Mouse (Mus musculus) ovary, postnatal 10 days (tissue): ENCODE data around the gene Smpd2.
"Not testable (repeated sequence)": the region's sequence is repeated elsewhere in the genome, so short reads cannot be mapped to it uniquely, and the experiment has no call there.

Experiments
- DNase-seq: peaks from one replicate; pipeline ENCODE4 v3.0.0; 2022; ENCODE audit warnings: low spot score

Smpd2 gene

DNA sequence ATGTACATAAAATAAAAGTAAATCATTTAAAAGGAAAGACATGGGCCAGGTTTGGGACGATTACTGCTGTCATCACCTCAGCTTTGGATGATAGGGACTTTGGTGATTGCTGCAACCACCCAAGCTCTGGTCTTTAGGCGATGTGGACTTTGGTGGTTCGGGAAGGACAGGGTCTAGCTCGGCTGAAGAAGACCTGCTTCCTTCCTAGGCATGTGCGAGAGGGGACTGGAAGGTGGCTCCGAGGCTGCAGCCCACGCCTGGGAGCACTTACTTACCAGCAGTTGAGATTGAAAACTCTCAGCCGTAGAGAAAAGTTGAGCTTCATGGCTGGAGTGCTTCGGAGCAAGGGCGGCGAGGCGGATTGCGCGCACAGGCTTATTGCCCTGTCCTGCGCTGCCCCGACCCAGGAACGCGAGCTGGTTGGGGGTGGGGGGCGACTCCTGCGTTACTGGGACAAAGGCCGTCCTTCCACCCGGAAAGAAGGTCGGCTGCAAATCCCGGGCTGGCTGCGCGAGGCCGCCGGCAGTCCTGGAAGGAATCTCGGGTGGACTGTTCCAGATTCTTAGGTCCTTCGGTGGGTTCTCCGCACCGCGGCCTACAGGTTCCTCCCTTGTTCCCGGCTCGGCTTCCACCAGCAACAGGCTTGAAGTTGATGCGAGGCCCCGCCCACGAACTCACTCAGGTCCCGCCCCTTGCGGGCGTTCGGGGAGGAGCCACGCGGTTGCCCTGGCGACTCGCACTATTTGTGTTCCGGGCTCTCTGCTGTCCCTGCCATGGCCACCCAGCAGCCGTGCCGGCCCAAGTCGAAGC, at the start of gene Smpd2, which contains the start of gene Ppil6:
Smpd2 (minus strand) TSS at position 662 of the 810 bp plus-strand sequence.
Ppil6 (plus strand) TSS at position 732 of the 810 bp plus-strand sequence.
- peak; percentile 91 for DNase-seq

DNA sequence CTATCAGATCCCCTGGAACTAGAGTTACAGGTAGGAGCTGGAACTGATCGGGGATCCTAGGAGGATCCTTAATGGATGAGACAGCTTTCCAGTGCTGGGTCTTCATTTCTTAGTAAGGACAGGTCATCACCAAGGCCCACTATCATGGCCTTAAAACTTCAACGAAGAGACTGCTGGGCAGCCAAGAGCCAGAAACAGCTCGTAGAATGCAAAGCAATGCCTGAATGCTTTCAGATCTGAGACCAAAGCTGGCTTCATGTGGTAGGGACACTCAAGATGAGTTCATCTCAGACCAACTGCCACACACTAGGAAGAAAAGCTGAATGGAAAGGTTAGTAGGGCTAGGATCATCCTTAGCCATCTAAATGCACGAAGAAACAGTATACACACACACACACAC, 48.8 kb upstream of the Smpd2 start:
- no peak for DNase-seq

DNA sequence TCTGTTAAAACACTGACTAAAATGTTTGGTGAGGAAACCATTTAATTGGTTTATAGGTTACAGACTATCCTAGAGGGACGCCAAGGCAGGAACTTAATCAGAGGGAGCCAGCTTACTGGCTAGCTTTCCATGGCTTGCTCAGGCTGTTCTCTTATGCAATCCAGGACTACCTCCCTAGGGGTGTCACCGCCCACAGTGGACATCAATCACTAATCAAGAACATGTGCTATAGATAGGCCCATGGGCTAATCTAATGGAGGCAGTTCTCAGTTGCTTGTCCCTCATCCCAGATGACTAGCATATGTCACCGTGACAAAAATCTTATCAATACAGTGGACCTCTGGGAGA, 47.8 kb upstream of the Smpd2 start:
- DNase-seq, result no peak

DNA sequence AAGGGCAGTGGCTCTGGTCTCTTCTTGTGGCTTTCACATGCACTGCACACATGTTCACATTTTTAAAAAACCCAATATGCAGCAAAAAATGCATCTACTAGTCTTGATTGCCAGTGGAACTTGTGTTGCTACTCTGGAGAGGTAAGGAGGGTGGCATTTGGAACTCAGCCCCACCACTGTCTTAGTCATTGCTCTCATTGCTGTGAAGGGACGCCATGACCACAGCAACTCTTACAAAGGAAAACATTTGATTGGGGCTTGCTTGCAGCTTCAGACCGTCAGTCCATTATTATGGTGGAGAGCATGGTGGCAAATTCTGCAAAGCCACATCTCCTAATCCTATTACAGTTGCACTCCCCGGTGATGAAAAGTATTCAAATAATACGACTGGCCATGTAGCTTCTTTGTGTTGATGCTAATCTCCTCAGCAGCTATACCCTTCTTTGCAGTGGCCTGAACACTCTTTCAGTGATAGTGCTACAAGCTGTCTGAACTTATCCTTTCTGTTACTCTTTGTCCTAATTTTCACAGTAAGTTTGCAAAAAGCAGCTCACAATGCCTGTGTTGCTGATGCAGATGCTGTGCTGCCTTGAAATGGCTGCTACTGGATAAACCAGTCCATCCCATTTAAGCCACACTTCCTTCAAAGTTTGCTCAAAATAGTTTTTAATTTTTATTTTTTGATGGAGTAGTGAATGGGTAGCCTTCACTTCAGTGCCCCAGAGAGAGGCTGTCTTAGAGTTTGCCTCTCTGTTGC, 47.2 kb upstream of the Smpd2 start:
- no peak for DNase-seq

DNA sequence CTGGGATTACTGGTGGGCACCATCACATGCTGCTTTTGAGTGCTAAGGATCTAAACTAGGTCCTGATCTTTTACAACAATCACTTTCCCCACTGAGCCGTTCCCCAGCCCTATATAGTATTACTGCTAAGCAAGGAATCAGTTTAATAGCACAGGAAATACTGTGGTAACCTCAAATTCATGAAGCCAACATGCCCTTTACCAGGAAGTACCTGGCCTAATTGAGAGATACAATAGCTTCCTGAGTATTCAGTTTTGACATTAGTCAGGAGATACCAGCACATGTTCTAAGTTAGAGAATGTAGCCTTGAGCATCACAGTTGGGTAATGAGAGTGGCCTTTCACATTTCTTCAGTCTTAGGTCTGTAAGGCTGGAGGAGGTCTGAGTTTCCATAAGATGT, 46.5 kb upstream of the Smpd2 start:
- no peak for DNase-seq

GRCm38 (mm10) chr10:41535991-41536390, 45.8 kb upstream of the Smpd2 start:
- no peak for DNase-seq

GRCm38 (mm10) chr10:41529972-41530371, 39.8 kb upstream of the Smpd2 start:
- DNase-seq, result no peak

- no peak for DNase-seq
These were observed 35.5 kb upstream of the Smpd2 start for GRCm38 (mm10) chr10:41525696-41526095.

DNA sequence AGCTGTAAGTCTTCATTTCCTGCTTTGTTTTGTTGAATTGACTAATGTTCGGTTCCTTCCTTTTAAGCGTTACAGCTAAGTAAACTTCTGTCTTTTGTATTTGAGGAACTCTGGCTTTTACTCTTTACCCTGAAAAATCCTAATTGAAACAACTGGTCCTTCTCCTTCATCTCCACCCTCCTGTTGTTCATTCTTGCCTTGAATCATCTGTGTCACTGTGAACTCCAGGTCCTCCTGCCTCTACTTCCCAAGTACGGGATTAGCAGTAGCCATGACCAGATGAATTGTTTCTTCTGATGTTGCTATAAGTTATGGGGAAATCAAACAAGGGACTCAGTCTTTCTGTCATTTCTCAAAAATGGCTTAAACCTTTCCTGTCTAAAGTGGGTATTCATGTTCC, 33.2 kb upstream of the Smpd2 start:
- no peak for DNase-seq

DNA sequence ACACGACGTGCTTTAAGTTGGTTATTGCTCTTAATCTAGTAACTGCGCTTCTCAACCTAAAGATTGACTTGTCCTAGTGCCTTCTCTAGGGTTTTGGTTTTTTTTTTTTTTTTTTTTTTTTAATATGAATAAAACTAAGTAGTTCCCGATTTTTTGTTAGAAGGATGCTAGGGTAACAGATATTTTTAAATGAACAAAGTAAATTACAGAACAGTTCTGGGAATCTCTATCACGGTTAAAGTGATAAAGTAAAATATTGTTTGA, 30.2 kb upstream of the Smpd2 start:
- DNase-seq, result no peak

DNA sequence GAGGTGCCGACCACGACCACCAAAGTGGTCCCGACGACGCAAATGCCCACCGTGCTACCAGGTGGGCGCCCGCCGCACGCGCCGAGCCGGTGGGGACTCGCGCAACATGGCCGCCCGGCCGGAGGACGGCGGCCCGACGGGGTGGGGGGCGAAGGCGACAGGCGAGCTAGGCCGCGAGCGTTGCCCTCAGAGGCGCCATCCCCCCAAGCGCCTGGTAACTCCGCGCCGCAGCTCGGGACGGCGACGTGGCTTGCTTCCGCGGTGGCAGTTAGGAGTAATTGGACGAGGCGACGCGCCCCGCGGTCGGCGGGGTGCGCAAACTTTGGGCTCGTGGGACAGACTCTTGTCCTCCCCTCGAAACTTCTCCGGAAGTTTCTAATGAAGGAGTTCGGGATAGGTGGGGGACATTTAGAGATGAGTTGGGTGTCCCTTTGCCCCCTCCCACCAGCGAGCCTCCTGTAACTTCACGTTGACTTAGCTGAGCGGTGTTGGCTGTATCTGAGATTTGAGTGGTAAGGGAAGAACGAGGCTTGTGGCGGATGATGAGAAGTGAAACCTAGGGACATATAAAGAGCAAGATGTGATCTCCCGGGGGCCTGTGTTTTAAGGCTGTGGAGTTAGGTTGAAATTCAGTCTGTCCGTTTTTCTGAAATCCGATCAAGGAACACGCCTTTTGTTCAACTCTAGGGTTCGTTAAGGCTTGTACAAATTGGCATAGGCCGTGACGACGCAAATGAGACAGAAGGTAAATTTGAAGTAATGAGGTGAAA, 29.7 kb upstream of the Smpd2 start:
- DNase-seq, result no peak

DNA sequence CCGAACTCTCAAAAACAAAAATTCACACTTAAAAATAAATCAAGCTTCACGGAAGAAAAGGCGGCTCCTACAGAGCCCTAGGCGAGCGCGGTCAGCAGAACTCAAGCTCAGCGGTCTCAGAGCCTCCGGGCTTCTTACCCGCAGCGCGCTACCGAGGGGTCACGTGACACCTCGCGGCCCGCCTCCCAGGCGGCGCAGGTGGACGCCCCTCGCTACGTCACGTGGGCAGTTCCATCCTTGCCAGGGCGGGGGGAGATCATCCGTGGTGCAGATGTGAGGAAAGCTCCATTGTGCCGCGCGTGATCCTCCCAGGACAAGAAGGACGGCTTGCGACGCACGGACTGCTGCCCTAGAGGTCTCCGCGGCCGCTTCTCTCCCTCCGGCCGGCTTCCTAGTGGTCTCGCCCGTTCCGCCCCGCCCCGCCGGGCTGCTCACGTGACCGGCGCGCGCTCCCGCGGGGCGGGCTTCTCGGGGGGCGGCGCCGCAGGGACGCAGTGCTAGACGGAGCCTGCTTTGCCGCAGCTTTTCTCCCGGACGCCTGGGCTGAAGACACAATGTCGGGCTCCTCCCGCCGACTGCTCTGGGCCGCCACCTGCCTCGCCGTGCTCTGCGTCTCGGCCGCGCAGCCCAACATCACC, 28.9 kb upstream of the Smpd2 start, which contains the start of gene Cd164:
Cd164 (plus strand) TSS at position 434 of the 638 bp plus-strand sequence.
- DNase-seq, result peak; percentile 92

DNA sequence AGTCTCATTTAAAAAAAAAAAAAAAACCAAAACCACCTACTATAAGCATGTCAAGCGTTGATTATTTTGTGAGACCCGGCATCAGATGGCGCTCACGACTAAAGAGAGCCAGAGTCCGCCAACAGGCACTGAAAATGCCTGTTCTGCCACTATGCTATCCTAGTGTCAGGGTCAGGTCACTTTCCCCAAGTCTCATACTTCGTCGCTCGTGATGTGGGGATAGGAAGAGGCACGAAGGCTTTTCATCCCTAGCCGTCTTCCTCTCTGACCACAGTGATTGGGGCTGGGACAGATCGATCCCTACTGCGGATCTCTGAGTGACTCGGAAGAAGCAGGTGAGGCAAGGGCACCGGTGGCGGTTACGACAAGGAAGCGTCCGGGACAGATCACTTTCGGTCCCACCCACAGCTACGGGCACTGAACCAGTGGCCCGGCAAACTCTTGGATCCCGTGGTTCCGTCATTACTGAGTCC, 28.4 kb upstream of the Smpd2 start:
- no peak for DNase-seq

DNA sequence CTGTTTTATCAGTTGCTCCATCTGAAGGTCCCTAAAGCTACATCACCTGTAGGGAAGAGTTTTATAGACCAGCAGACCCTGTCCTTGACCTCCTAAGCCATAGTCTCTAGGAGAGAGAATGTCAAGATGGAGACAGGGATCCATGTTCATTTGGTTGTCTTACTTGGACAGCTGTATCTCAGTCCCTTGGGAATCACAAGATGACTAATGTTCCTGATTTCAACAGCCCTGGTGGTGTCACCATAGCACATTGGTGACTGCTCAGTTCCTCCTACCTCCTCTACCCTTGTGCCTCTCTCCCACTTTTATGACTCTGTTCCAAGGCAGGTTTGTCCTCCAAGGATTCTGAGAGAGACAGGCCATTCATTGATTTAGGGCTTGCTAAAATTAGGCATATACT, 24.8 kb upstream of the Smpd2 start:
- no peak for DNase-seq

DNA sequence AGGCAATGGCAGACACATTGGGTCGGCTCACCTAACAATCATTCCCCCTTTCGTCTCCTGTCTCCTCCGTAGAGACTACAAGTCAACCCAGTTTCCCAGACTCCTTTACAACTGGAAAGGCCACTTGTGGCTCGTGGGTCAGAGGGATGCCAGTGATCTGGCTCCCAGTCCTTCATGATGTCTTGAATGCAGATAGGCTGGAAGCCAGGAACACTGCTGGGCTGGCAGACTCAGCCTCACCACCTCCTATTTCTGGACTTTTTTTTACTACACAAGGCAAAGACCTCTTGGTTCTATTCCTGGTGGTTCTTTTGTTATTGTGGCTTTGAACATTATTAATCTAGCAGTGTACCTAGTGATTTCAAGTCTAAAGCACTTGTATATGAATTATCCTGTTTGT, 24.1 kb upstream of the Smpd2 start:
- no peak for DNase-seq

- DNase-seq, result no peak
These were observed 19.0 kb upstream of the Smpd2 start for GRCm38 (mm10) chr10:41509160-41509559.

DNA sequence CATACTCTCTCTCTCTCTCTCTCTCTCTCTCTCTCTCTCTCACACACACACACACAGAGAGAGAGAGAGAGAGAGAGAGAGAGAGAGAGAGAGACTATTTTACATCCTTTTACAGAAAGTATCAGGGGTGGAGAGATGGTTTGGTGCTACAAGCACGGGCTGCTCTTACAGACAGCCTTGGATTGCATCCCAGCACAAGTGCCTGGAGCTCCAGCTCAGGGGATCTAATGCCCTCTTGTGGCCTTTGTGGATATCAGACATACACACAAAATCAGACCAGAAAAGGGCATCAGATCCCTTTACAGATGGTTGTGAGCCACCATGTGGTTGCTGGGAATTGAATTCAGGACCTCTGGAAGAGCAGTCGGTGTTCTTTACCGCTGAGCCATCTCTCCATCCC, 15.3 kb upstream of the Smpd2 start:
- not testable (repeated sequence) for DNase-seq

- no peak for DNase-seq
These were observed 14.8 kb upstream of the Smpd2 start for GRCm38 (mm10) chr10:41504996-41505395.

DNA sequence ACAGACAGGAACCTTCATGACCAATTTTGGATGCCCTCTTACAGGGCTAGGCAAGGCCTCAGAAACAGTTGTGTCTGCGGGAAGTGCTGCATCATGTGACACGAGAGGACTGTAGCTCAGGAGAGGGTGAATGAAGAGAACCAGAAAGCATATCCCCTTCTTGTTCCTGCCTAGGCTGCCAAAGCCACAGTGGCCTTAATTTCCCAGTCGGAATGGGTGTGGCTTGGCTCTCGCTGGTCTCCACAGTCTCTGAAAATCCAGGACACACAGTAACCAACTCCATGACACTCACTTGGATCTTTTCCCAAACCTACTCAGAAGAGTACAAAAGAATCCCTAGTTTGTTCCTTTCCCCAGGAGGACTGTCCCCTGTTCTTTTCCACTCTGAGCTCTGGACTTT, 10.8 kb upstream of the Smpd2 start:
- DNase-seq, result no peak

GRCm38 (mm10) chr10:41491111-41491510, 942 bp upstream of the Smpd2 start:
- no peak for DNase-seq

- DNase-seq, result no peak
These were observed 327 bp upstream of the Smpd2 start for GRCm38 (mm10) chr10:41490518-41490873.

GRCm38 (mm10) chr10:41489294-41489693, 875 bp downstream of the Smpd2 start:
- DNase-seq, result no peak
